Mouse (Mus musculus) limb, embryonic 10.5 days (tissue): Measurements from ENCODE around the gene 4930558K02Rik. TPM values are rescaled to one million over a fixed set of nuclear protein-coding genes. Genes with fewer than 3 reads are reported as not detected.
A peak's percentile ranks its signal among the peaks of the same experiment; 100 is the strongest.

Experiments
- DNase-seq: peaks from one replicate; pipeline ENCODE4 v3.0.0-alpha.2; 2017; ENCODE audit warnings: low spot score
- H3K27ac ChIP-seq: fragments of 300-500 bp; sonication (generic); 2 replicates; pipeline ENCODE4 v1.5.1; 2016; ENCODE audit warnings: mild to moderate bottlenecking
- H3K27me3 ChIP-seq: fragments of 300-500 bp; sonication (generic); 2 replicates; pipeline ENCODE4 v1.6.1; 2016; ENCODE audit warnings: low read depth, mild to moderate bottlenecking; ENCODE audit not compliant: poor library complexity, severe bottlenecking
- H3K36me3 ChIP-seq: fragments of 300-500 bp; sonication (generic); 2 replicates; pipeline ENCODE4 v1.6.1; 2016; ENCODE audit warnings: mild to moderate bottlenecking, moderate library complexity
- H3K4me1 ChIP-seq: fragments of 300-500 bp; sonication (generic); 2 replicates; pipeline ENCODE4 v1.6.1; 2016
- H3K4me3 ChIP-seq: fragments of 300-500 bp; sonication (generic); 2 replicates; pipeline ENCODE4 v1.5.1; 2016; ENCODE audit warnings: mild to moderate bottlenecking, moderate library complexity
- H3K9me3 ChIP-seq: fragments of 300-500 bp; sonication (generic); replicated peaks from 2 replicates; pipeline ENCODE4 v1.6.1; 2016; ENCODE audit warnings: mild to moderate bottlenecking
- WGBS: fragments of 180-500 bp; shearing (Covaris S2); methylation state at CpG from one replicate; pipeline ENCODE4 v1.1.7; 2016; 5-methylcytosine and 5-hydroxymethylcytosine counted together
- polyA plus RNA-seq: library from polyadenylated mRNA; unstranded; fragments of >200 nt; fragmentation: Nextera tagmentation; extraction: Ambion mirVana; gene quantifications from 2 replicates; pipeline ENCODE4 v1.2.1, GENCODE M21; 2016

The 4930558K02Rik gene
- polyA plus RNA-seq, result not detected in 2 replicates

DNA sequence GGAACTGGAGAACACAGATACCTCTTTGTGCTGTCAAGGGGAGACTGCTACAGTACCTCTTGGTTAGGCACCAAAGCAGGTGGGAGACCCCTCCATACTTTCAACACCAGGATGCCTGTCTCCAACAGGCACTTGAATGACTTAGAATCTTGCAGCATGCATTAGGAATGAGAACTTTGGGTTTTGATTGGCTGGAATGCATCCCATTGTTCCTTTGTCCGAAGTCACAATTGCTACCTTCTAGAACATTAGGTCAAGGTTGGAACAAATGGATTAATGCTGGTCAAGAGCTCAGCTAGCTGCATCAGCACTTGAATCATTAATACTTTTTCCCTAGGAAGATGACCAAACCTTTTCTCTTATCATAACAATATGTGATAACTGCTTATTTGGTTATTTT is at the start of gene 4930558K02Rik:
TSS of gene 4930558K02Rik (minus strand) at position 101 of the 400 bp plus-strand sequence.
- H3K4me1 ChIP-seq, result peaks cover 76% of the 10 kb centered on the region
- 83% methylated on average over 1 of the region's 1 CpGs for WGBS
- peak within 1 kb of the TSS; percentile 93 for H3K27ac ChIP-seq

GRCm38 (mm10) chr1:162023681-162024270 is 44.3 kb upstream of the 4930558K02Rik start:
- Histone ChIP-seq H3K27ac (peak overlapping the region; percentile 96), H3K4me1 (peaks cover 75% of the 10 kb centered on the region), H3K36me3 (no peaks in the 10 kb centered on the region), H3K27me3 (no peaks in the 10 kb centered on the region), H3K9me3 (no peaks in the 10 kb centered on the region), H3K4me3 (no peak overlapping the region)
- WGBS, result 56% methylated on average over 8 of the region's 8 CpGs
- DNase-seq, result no peak

More for the DNA sequence above, at the start of gene 4930558K02Rik:
- Histone ChIP-seq H3K9me3 (no peaks in the 10 kb centered on the region), H3K36me3 (no peaks in the 10 kb centered on the region), H3K27me3 (no peaks in the 10 kb centered on the region), H3K4me3 (no peak within 1 kb of the TSS)
- DNase-seq, result no peak

- WGBS, result 23% methylated on average over 4 of the region's 4 CpGs
- Histone ChIP-seq H3K36me3 (no peaks in the 10 kb centered on the region), H3K4me1 (peaks cover 99% of the 10 kb centered on the region), H3K4me3 (no peak overlapping the region), H3K27ac (peak overlapping the region; percentile 96), H3K9me3 (no peaks in the 10 kb centered on the region), H3K27me3 (no peaks in the 10 kb centered on the region)
- DNase-seq, result no peak
Measured at GRCm38 (mm10) chr1:162020766-162021165, 41.3 kb upstream of the 4930558K02Rik start.

- Histone ChIP-seq H3K4me3 (no peak overlapping the region), H3K36me3 (no peaks in the 10 kb centered on the region), H3K27me3 (no peaks in the 10 kb centered on the region), H3K4me1 (peaks cover 100% of the 10 kb centered on the region), H3K9me3 (no peaks in the 10 kb centered on the region), H3K27ac (peak overlapping the region; percentile 96)
- 29% methylated on average over 7 of the region's 7 CpGs for WGBS
- DNase-seq, result peak; percentile 63
Measured at GRCm38 (mm10) chr1:162020303-162020731, 40.9 kb upstream of the 4930558K02Rik start.

GRCm38 (mm10) chr1:162018601-162018977 is 39.2 kb upstream of the 4930558K02Rik start:
- WGBS, result 52% methylated on average over 6 of the region's 6 CpGs
- Histone ChIP-seq H3K27me3 (no peaks in the 10 kb centered on the region), H3K4me3 (0 out of 2 replicates have a peak overlapping the region, but pooled peaks have one; percentile 25), H3K4me1 (peaks cover 100% of the 10 kb centered on the region), H3K27ac (peak overlapping the region; percentile 96), H3K9me3 (no peaks in the 10 kb centered on the region), H3K36me3 (no peaks in the 10 kb centered on the region)
- no peak for DNase-seq

DNA sequence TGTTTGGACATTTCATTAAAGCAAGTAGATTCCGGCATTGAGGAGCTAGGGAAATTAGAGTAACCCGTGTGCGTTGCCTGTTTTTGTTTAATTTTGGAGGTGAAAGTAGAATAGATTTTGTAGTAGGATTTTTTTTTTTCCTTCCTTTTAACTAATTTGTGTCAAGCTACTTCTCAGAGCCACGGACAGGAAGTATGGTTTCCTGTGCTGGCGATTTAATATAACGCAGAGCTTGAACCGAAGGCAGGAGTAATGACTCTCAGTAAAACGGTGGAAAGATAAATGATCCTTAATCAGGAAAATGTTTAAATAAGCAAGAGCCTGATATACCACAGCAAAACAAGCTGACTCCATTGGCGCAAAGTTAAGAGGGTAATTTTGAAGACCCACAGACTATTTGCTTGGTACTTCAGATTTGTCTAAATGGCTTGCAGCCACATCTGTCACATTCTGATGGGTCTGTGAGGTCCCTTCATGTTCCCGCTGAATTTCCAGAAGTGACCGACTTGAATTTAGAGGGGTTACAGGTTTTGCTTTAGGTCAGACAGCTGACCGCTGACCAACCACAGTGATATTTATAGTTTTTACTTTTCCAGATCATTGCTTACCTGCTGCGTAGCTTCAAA is 38.7 kb upstream of the 4930558K02Rik start:
- DNase-seq, result peak; percentile 54
- Histone ChIP-seq H3K27ac (peak overlapping the region; percentile 96), H3K4me3 (peak overlapping the region; percentile 25; the same call in 1 of the 2 replicates), H3K4me1 (peaks cover 100% of the 10 kb centered on the region), H3K9me3 (no peaks in the 10 kb centered on the region), H3K36me3 (no peaks in the 10 kb centered on the region), H3K27me3 (no peaks in the 10 kb centered on the region)
- 14% methylated on average over 13 of the region's 13 CpGs for WGBS

DNA sequence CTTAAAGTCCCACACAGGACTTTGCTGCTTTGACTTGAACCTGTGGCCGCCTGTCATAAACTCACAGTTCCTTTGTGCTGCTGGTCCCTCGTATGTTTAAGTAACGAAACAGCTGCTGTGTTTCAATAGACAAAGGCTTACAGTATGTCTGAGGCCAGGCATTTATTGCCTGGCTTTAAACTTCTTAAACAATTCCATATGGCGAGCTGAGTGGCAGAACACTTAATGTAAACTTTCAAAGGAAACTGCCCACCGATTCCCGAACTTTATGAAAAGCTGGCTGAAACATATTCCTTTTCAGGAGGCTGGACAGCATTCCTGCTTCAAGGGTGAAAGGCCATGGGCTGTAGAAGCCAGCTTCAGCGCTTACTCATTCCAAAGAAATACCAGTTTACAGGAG is 37.5 kb upstream of the 4930558K02Rik start:
- WGBS, result 13% methylated on average over 7 of the region's 7 CpGs
- no peaks in the 10 kb centered on the region for H3K9me3 ChIP-seq
- peaks cover 93% of the 10 kb centered on the region for H3K4me1 ChIP-seq
- H3K27ac ChIP-seq, result peak overlapping the region; percentile 96
- peak overlapping the region; percentile 25; the same call in 1 of the 2 replicates for H3K4me3 ChIP-seq
- peak; percentile 67 for DNase-seq
- H3K36me3 ChIP-seq, result no peaks in the 10 kb centered on the region
- no peaks in the 10 kb centered on the region for H3K27me3 ChIP-seq

- no peaks in the 10 kb centered on the region for H3K27me3 ChIP-seq
- 0 out of 2 replicates have a peak overlapping the region, but pooled peaks have one; percentile 1 for H3K4me3 ChIP-seq
- DNase-seq, result peak; percentile 46
- 37% methylated on average over 8 of the region's 8 CpGs for WGBS
- H3K9me3 ChIP-seq, result no peaks in the 10 kb centered on the region
- 0 out of 2 replicates have a peak, but pooled peaks cover 7% of the 10 kb centered on the region for H3K36me3 ChIP-seq
- H3K4me1 ChIP-seq, result peaks cover 89% of the 10 kb centered on the region
- H3K27ac ChIP-seq, result peak overlapping the region; percentile 96
Measured at GRCm38 (mm10) chr1:162015247-162015862, 35.9 kb upstream of the 4930558K02Rik start.

- DNase-seq, result no peak
- peak overlapping the region; percentile 96 for H3K27ac ChIP-seq
- H3K4me1 ChIP-seq, result peaks cover 87% of the 10 kb centered on the region
- 0 out of 2 replicates have a peak, but pooled peaks cover 7% of the 10 kb centered on the region for H3K36me3 ChIP-seq
- 85% methylated on average over 4 of the region's 4 CpGs for WGBS
- H3K9me3 ChIP-seq, result no peaks in the 10 kb centered on the region
- H3K4me3 ChIP-seq, result no peak overlapping the region
- H3K27me3 ChIP-seq, result no peaks in the 10 kb centered on the region
Measured at GRCm38 (mm10) chr1:162013561-162013960, 34.1 kb upstream of the 4930558K02Rik start.

GRCm38 (mm10) chr1:162011523-162012245 is 32.2 kb upstream of the 4930558K02Rik start:
- peak overlapping the region; percentile 84 for H3K27ac ChIP-seq
- WGBS, result 85% methylated on average over 16 of the region's 16 CpGs
- H3K36me3 ChIP-seq, result 0 out of 2 replicates have a peak, but pooled peaks cover 7% of the 10 kb centered on the region
- H3K4me3 ChIP-seq, result no peak overlapping the region
- no peaks in the 10 kb centered on the region for H3K27me3 ChIP-seq
- peaks cover 86% of the 10 kb centered on the region for H3K4me1 ChIP-seq
- no peaks in the 10 kb centered on the region for H3K9me3 ChIP-seq
- peak; percentile 25 for DNase-seq

DNA sequence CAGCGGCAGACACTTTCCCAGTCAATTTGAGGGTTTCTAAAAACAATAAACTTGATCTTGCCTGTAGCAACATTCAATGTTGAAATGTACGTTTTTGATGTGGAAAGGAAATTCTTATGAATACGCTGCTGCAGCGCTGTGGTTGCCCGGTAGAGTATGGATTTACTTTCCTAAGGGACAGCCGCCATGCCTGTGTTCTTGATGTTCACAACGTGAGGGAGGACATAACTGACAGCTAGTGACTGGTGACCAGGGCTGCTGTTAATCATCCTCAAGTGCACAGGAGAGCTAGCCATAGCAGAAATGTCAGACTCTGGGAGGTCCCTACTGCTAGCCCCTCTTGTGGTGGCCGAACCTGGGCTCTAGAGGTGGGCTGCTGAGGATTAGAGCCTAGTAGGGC is 29.6 kb upstream of the 4930558K02Rik start:
- Histone ChIP-seq H3K9me3 (no peaks in the 10 kb centered on the region), H3K36me3 (0 out of 2 replicates have a peak, but pooled peaks cover 7% of the 10 kb centered on the region), H3K27ac (peak overlapping the region; percentile 95), H3K27me3 (no peaks in the 10 kb centered on the region), H3K4me1 (peaks cover 83% of the 10 kb centered on the region), H3K4me3 (0 out of 2 replicates have a peak overlapping the region, but pooled peaks have one; percentile 30)
- 43% methylated on average over 8 of the region's 8 CpGs for WGBS
- no peak for DNase-seq

DNA sequence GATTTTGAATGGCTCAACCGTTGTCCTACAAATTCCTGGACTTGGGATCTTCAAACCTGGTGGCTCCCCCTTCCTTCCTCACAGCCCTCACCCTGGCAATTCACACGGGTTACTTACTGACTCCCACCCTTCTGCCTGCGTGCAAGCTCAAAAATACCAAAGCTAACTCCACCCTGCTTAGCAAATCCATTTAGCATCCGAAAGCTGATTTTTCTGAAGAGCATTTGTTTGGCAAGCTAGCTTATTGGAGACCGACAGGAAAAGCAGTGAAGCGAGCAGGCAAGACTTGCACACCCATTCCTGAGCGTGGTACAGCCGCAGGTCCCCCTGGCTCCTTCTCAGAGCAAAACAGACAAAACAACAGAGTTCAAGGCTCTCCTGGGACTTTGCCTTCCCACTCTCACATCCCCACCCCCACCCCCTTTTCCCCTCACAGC is 29.2 kb upstream of the 4930558K02Rik start:
- peak overlapping the region; percentile 30 for H3K4me3 ChIP-seq
- DNase-seq, result peak; percentile 55
- no peaks in the 10 kb centered on the region for H3K9me3 ChIP-seq
- H3K4me1 ChIP-seq, result peaks cover 83% of the 10 kb centered on the region
- 37% methylated on average over 8 of the region's 8 CpGs for WGBS
- H3K36me3 ChIP-seq, result 0 out of 2 replicates have a peak, but pooled peaks cover 7% of the 10 kb centered on the region
- H3K27ac ChIP-seq, result peak overlapping the region; percentile 95
- H3K27me3 ChIP-seq, result no peaks in the 10 kb centered on the region
